Mouse (Mus musculus) frontal cortex, postnatal 36 days (tissue): ENCODE measurements around the gene Sbp.
A peak's percentile ranks its signal among the peaks of the same experiment; 100 is the strongest.

ENCODE experiments used
- DNase-seq, 2 experiments: peaks; one replicate each; pipeline ENCODE4 v3.0.0; 2022; ENCODE audit warnings: low spot score in 2 of 2

The Sbp gene

GRCm38 (mm10) chr17:23992789-23993553 is 51.5 kb downstream of the Sbp start:
- no peak for DNase-seq

- peak; percentile 93 to 96 for DNase-seq
Measured at GRCm38 (mm10) chr17:23993559-23994428, 52.3 kb downstream of the Sbp start.

GRCm38 (mm10) chr17:23994667-23995066 is 53.2 kb downstream of the Sbp start:
- peak in 1 of 2 experiments; percentile 27 for DNase-seq
